Mouse (Mus musculus): ENCODE results near the gene Slc4a10.

GRCm38 (mm10) chr2:62301716-62302115 lies 255.5 kb downstream of the Slc4a10 start:
- no peak for TF ChIP-seq POLR2A (IDR thresholded peaks at IDR 0.05; ENCODE audit: insufficient read depth, low read length)
- TF ChIP-seq EP300 (IDR thresholded peaks at IDR 0.05; ENCODE audit: insufficient read depth, low read depth, low read length) = no peak

Measured in ES-Bruce4 (cell line).